Mouse (Mus musculus) limb, embryonic 12.5 days (tissue): ENCODE measurements around the gene Gm20388. TPM values are rescaled to one million over a fixed set of nuclear protein-coding genes. Genes with fewer than 3 reads are reported as not detected.

Experiments
- ATAC-seq: fragments of 200-750 bp; cut with Nextera tagmentation; 2 replicates; pipeline ENCODE4 v1.8.0; 2017; ENCODE audit warnings: low read depth, moderate TSS enrichment; ENCODE audit not compliant: insufficient number of reproducible peaks, insufficient read depth, low FRiP score, low TSS enrichment
- H3K27ac ChIP-seq: fragments of 300-500 bp; sonication (generic); 2 replicates; pipeline ENCODE4 v1.5.1; 2016; ENCODE audit warnings: mild to moderate bottlenecking, moderate library complexity
- H3K27me3 ChIP-seq: fragments of 300-500 bp; sonication (generic); 2 replicates; pipeline ENCODE4 v1.6.1; 2016; ENCODE audit warnings: mild to moderate bottlenecking, moderate library complexity
- H3K36me3 ChIP-seq: fragments of 300-500 bp; sonication (generic); 2 replicates; pipeline ENCODE4 v1.6.1; 2016; ENCODE audit warnings: mild to moderate bottlenecking, moderate library complexity
- H3K4me1 ChIP-seq: fragments of 300-500 bp; sonication (generic); replicated peaks from 2 replicates; pipeline ENCODE4 v1.6.1; 2016
- H3K4me2 ChIP-seq: fragments of 300-500 bp; sonication (generic); 2 replicates; pipeline ENCODE4 v1.6.1; 2016; ENCODE audit warnings: mild to moderate bottlenecking, moderate library complexity
- H3K4me3 ChIP-seq: fragments of 300-500 bp; sonication (generic); replicated peaks from 2 replicates; pipeline ENCODE4 v1.5.1; 2016; ENCODE audit warnings: mild to moderate bottlenecking
- H3K9ac ChIP-seq: fragments of 300-500 bp; sonication (generic); replicated peaks from 2 replicates; pipeline ENCODE4 v1.6.1; 2016; ENCODE audit warnings: mild to moderate bottlenecking, moderate library complexity
- H3K9me3 ChIP-seq: fragments of 300-500 bp; sonication (generic); 2 replicates; pipeline ENCODE4 v1.6.1; 2016; ENCODE audit warnings: mild to moderate bottlenecking, moderate library complexity
- WGBS: fragments of 180-500 bp; shearing (Covaris S2); methylation state at CpG from one replicate; pipeline ENCODE4 v1.1.7; 2016; 5-methylcytosine and 5-hydroxymethylcytosine counted together
- polyA plus RNA-seq: library from polyadenylated mRNA; unstranded; fragments of >200 nt; fragmentation: Nextera tagmentation; extraction: Ambion mirVana; gene quantifications from 2 replicates; pipeline ENCODE4 v1.2.1, GENCODE M21; 2016

Gene Gm20388
- polyA plus RNA-seq, 1 experiment from 2014 or later: not detected

DNA sequence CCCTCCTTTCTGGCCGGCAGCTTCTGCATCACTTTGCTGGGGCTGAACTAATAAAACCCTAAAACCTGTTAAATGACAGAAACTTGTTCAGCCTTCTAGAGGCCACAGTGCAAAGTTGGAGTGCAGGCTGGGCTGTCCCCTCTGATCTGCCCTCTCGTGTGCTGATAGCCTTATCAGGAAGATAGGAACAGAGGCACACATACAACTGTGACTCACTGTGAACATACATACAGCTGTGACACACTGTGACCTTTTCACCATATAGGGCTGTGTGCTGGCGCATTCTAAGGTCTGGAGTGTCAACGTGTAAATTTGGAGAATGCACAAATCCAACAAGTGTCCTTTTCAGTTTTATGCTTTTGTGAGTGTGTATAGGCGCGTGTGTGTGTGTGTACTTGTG is 543.8 kb downstream of the Gm20388 start:
- ATAC-seq: no peak
- Histone ChIP-seq H3K4me3 (no peak overlapping the region), H3K27ac (no peak overlapping the region), H3K4me1 (peaks cover 65% of the 10 kb centered on the region), H3K9me3 (no peaks in the 10 kb centered on the region), H3K27me3 (peaks cover 27% of the 10 kb centered on the region), H3K9ac (no peak overlapping the region), H3K4me2 (no peak overlapping the region), H3K36me3 (no peaks in the 10 kb centered on the region)
- 68% methylated on average over 6 of the region's 6 CpGs for WGBS

GRCm38 (mm10) chr8:120460375-120460774 is 549.7 kb downstream of the Gm20388 start:
- ATAC-seq: no peak
- Histone ChIP-seq H3K36me3 (no peaks in the 10 kb centered on the region), H3K9ac (no peak overlapping the region), H3K4me3 (no peak overlapping the region), H3K4me2 (no peak overlapping the region), H3K4me1 (peaks cover 46% of the 10 kb centered on the region), H3K9me3 (0 out of 2 replicates have a peak, but pooled peaks cover 4% of the 10 kb centered on the region), H3K27ac (no peak overlapping the region), H3K27me3 (peaks cover 26% of the 10 kb centered on the region; the same call in 1 of the 2 replicates)
- WGBS: 75% methylated on average over 6 of the region's 6 CpGs

DNA sequence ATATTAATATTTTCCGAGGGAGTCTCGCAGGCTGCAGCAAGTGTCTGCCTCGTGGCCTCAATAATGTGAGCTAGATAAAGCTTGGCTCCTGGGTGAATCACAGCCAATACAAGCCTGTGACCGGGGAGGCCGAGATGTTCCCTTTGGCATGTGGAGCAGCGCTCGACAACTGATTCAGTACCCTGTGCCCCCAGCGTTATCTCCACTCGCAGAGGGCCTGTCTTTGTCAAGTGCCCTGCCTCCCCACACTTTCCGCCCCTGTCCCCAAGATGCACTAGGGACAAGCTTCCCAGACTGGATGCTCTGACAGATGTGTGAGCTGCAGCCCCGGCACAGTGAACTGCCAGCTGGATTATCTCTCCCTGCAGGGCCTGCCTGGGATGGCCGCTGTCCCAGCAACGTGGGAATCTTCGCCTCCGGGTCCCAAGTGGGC is 551.5 kb downstream of the Gm20388 start:
- Histone ChIP-seq H3K4me3 (no peak overlapping the region), H3K9ac (no peak overlapping the region), H3K36me3 (no peaks in the 10 kb centered on the region), H3K27ac (no peak overlapping the region), H3K4me2 (no peak overlapping the region), H3K27me3 (peaks cover 30% of the 10 kb centered on the region; the same call in 1 of the 2 replicates), H3K4me1 (peaks cover 47% of the 10 kb centered on the region), H3K9me3 (0 out of 2 replicates have a peak, but pooled peaks cover 4% of the 10 kb centered on the region)
- ATAC-seq: no peak
- WGBS: 59% methylated on average over 15 of the region's 15 CpGs

- Histone ChIP-seq H3K36me3 (no peaks in the 10 kb centered on the region), H3K27me3 (peaks cover 34% of the 10 kb centered on the region; the same call in 1 of the 2 replicates), H3K9me3 (0 out of 2 replicates have a peak, but pooled peaks cover 4% of the 10 kb centered on the region), H3K27ac (no peak overlapping the region), H3K4me2 (no peak overlapping the region), H3K9ac (no peak overlapping the region), H3K4me3 (no peak overlapping the region), H3K4me1 (peaks cover 50% of the 10 kb centered on the region)
- WGBS: 80% methylated on average over 6 of the region's 6 CpGs
- no peak for ATAC-seq
Observed at GRCm38 (mm10) chr8:120462611-120463010, 552.0 kb downstream of the Gm20388 start.

DNA sequence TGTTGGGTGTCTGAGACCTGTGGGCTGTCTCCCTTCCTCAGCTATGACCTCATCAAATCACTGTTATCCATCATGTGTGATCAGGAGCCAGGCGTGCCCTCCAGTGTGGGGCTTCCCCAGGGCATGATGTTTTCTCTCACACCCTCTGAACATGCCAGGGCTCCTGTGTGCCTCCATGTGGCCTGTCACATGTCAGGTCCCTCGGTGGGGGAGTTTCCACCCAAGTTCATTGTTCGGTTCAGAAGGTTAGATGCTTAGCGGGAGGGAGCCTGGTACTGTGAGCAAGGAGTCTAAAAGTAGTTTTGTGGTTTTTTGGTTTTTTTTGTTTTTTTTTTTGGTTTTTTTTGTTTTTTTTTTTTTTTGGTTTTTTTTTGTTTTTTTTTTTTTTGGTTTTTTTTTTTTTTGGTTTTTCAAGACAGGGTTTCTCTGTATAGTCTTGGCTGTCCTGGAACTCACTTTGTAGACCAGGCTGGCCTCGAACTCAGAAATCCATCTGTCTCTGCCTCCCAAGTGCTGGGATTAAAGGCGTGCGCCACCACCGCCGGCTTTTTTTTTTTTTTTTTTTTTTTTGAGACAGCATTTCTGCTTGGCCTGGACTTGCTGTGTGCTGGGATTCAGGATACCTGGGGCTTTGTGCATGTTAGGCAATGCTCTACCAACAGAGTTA is 553.4 kb downstream of the Gm20388 start:
- Histone ChIP-seq H3K4me2 (no peak overlapping the region), H3K4me1 (peaks cover 43% of the 10 kb centered on the region), H3K27me3 (peaks cover 40% of the 10 kb centered on the region), H3K9ac (no peak overlapping the region), H3K9me3 (0 out of 2 replicates have a peak, but pooled peaks cover 4% of the 10 kb centered on the region), H3K36me3 (no peaks in the 10 kb centered on the region), H3K4me3 (no peak overlapping the region), H3K27ac (no peak overlapping the region)
- no peak for ATAC-seq
- WGBS: 90% methylated on average over 9 of the region's 9 CpGs

GRCm38 (mm10) chr8:120464585-120464937 is 553.9 kb downstream of the Gm20388 start:
- no peak overlapping the region for H3K4me2 ChIP-seq
- ATAC-seq: no peak
- peaks cover 42% of the 10 kb centered on the region for H3K4me1 ChIP-seq
- H3K27me3 ChIP-seq: peaks cover 35% of the 10 kb centered on the region
- H3K9ac ChIP-seq: no peak overlapping the region
- no peaks in the 10 kb centered on the region for H3K36me3 ChIP-seq
- 65% methylated on average over 4 of the region's 4 CpGs for WGBS
- 0 out of 2 replicates have a peak, but pooled peaks cover 4% of the 10 kb centered on the region for H3K9me3 ChIP-seq
- no peak overlapping the region for H3K27ac ChIP-seq
- H3K4me3 ChIP-seq: no peak overlapping the region

DNA sequence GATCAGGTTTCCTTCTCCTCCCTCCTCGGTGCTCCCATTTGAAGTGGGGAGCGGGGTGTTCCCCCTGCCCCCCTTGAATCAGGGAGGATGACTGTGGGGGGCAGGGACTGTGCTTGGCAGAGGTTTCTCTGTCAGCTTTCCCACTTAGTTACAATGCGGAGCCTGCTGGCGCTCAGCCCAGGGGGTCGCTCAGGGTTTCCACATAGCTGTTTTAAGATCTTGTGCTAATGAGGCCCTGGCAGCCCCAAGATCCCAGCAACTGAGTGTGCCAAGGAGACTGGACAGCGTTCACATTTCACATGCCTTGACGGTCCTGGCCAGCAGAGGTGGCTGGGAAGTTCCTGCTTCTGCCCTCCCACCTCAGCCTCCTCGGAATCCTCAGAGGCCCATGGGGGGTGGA is 555.1 kb downstream of the Gm20388 start:
- 9% methylated on average over 8 of the region's 8 CpGs for WGBS
- Histone ChIP-seq H3K36me3 (no peaks in the 10 kb centered on the region), H3K9me3 (0 out of 2 replicates have a peak, but pooled peaks cover 4% of the 10 kb centered on the region), H3K9ac (no peak overlapping the region), H3K4me1 (peaks cover 39% of the 10 kb centered on the region), H3K27me3 (peaks cover 37% of the 10 kb centered on the region), H3K27ac (peak overlapping the region; percentile 54; the same call in 1 of the 2 replicates), H3K4me3 (no peak overlapping the region), H3K4me2 (peak overlapping the region; percentile 4; the same call in 1 of the 2 replicates)
- peak; percentile 37; the same call in 1 of the 2 replicates for ATAC-seq

DNA sequence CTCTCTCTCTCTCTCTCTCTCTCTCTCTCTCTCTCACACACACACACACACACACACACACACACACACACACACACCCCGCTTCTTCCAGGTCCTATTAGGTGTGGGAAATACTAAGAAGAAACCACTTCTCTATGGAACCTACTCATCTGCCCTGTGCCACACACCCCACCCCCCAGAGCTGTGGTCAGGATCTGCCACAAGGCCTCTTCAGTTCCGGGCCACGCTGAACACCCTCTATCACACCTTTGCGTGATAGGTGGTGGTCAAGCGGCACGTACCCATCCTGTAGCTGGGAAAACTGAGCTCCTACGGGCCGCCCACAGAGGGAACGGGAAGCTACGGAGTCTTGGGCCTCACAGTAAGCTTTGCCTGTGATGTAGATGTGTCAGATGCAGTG is 555.6 kb downstream of the Gm20388 start:
- H3K4me2 ChIP-seq: no peak overlapping the region; the same call in 1 of the 2 replicates
- peaks cover 36% of the 10 kb centered on the region for H3K27me3 ChIP-seq
- no peak overlapping the region for H3K4me3 ChIP-seq
- no peak overlapping the region for H3K9ac ChIP-seq
- 52% methylated on average over 10 of the region's 10 CpGs for WGBS
- H3K36me3 ChIP-seq: no peaks in the 10 kb centered on the region
- no peak for ATAC-seq
- H3K4me1 ChIP-seq: peaks cover 44% of the 10 kb centered on the region
- no peak overlapping the region; the same call in 1 of the 2 replicates for H3K27ac ChIP-seq
- 0 out of 2 replicates have a peak, but pooled peaks cover 4% of the 10 kb centered on the region for H3K9me3 ChIP-seq

DNA sequence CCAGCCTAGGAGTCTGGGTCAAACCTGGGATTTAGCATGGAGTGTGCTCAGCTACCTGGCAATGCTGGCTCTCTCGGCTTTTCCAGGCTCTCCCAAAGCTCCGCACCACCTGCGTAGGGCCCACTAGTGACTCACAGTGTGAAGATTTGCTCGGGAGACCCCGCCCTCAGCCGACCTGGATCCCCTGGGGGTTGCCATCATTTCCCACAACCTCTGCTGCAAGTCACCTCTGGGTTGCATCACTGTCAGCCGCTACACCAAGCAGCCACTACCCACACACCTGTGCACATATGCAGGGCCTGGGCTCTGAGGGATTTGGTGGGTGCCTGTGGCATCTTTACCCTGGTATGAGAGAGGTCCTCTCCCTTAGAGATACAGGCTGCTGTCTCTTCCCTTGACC is 557.0 kb downstream of the Gm20388 start:
- 80% methylated on average over 7 of the region's 7 CpGs for WGBS
- no peak overlapping the region for H3K9ac ChIP-seq
- H3K27me3 ChIP-seq: peaks cover 32% of the 10 kb centered on the region
- peaks cover 57% of the 10 kb centered on the region for H3K4me1 ChIP-seq
- no peak overlapping the region for H3K4me2 ChIP-seq
- no peak overlapping the region for H3K4me3 ChIP-seq
- ATAC-seq: no peak
- H3K27ac ChIP-seq: no peak overlapping the region
- no peaks in the 10 kb centered on the region for H3K36me3 ChIP-seq
- 0 out of 2 replicates have a peak, but pooled peaks cover 4% of the 10 kb centered on the region for H3K9me3 ChIP-seq

GRCm38 (mm10) chr8:120470170-120470569 is 559.5 kb downstream of the Gm20388 start:
- H3K36me3 ChIP-seq: no peaks in the 10 kb centered on the region
- H3K27me3 ChIP-seq: peaks cover 39% of the 10 kb centered on the region
- no peak overlapping the region for H3K27ac ChIP-seq
- no peak overlapping the region for H3K4me2 ChIP-seq
- no peak overlapping the region for H3K9ac ChIP-seq
- no peak overlapping the region for H3K4me3 ChIP-seq
- 92% methylated on average over 12 of the region's 12 CpGs for WGBS
- no peaks in the 10 kb centered on the region for H3K9me3 ChIP-seq
- no peak for ATAC-seq
- H3K4me1 ChIP-seq: peaks cover 58% of the 10 kb centered on the region

DNA sequence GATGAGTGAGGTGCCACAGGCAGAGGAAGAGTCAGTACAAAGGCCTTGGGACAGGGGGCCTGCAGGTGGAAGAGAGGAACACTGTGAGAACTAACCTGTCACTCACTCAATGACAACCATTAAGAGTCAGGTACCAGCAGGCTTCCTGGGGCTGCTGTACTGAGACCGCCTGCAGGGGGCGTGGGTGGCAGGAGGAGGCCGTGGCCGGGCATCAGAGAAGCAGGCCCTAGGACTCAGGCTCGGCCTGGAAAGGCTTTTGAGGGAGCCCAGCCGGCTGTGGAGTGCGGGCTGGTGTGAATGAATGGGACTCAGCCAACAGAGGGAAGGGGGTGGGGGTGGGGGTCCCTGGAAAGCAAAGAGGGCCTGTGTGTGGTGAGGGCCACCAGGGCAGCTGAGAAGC is 560.5 kb downstream of the Gm20388 start:
- H3K27ac ChIP-seq: no peak overlapping the region
- no peak for ATAC-seq
- WGBS: 8% methylated on average over 7 of the region's 7 CpGs
- H3K4me1 ChIP-seq: peaks cover 58% of the 10 kb centered on the region
- H3K4me3 ChIP-seq: no peak overlapping the region
- no peak overlapping the region for H3K9ac ChIP-seq
- peaks cover 39% of the 10 kb centered on the region for H3K27me3 ChIP-seq
- no peaks in the 10 kb centered on the region for H3K36me3 ChIP-seq
- no peak overlapping the region for H3K4me2 ChIP-seq
- no peaks in the 10 kb centered on the region for H3K9me3 ChIP-seq
